Mouse (Mus musculus) urinary bladder, postnatal 14 days (tissue): ENCODE measurements around the gene Nrm.
"Not testable (repeated sequence)": the region's sequence is repeated elsewhere in the genome, so short reads cannot be mapped to it uniquely, and the experiment has no call there.

Source experiments
- DNase-seq: peaks from one replicate; pipeline ENCODE4 v3.0.0; 2021; ENCODE audit warnings: low spot score

Nrm gene

GRCm38 (mm10) chr17:35834696-35835422, 26.3 kb upstream of the Nrm start:
- DNase-seq: no peak

- no peak for DNase-seq
These were observed 25.5 kb upstream of the Nrm start for GRCm38 (mm10) chr17:35835424-35836140.

GRCm38 (mm10) chr17:35836178-35836965, 24.7 kb upstream of the Nrm start:
- DNase-seq: peak; percentile 87

- peak; percentile 88 for DNase-seq
These were observed 24.1 kb upstream of the Nrm start for GRCm38 (mm10) chr17:35836991-35837422.

GRCm38 (mm10) chr17:35837487-35837886, 23.6 kb upstream of the Nrm start:
- peak; percentile 48 for DNase-seq

- peak; percentile 97 for DNase-seq
These were observed 23.0 kb upstream of the Nrm start, which contains the start of gene Tubb5 for GRCm38 (mm10) chr17:35838122-35838544. TSS of gene Tubb5 (minus strand) at chr17:35838306.

- no peak for DNase-seq
These were observed 22.5 kb upstream of the Nrm start for GRCm38 (mm10) chr17:35838570-35838969.

- not testable (repeated sequence) for DNase-seq
These were observed 22.1 kb upstream of the Nrm start for GRCm38 (mm10) chr17:35839002-35839401.

GRCm38 (mm10) chr17:35840561-35840960, 20.6 kb upstream of the Nrm start:
- no peak for DNase-seq

GRCm38 (mm10) chr17:35841076-35841950, 19.8 kb upstream of the Nrm start, which contains the start of gene Mdc1:
TSS of gene Mdc1 (plus strand) at chr17:35841515.
- DNase-seq: peak; percentile 99

GRCm38 (mm10) chr17:35842006-35842405, 19.1 kb upstream of the Nrm start:
- no peak for DNase-seq

- DNase-seq: no peak
These were observed 17.6 kb upstream of the Nrm start for GRCm38 (mm10) chr17:35843514-35843913.

- no peak for DNase-seq
These were observed 13.0 kb upstream of the Nrm start for GRCm38 (mm10) chr17:35848112-35848511.

GRCm38 (mm10) chr17:35850974-35851373, 10.1 kb upstream of the Nrm start:
- DNase-seq: no peak

GRCm38 (mm10) chr17:35859371-35859770, 1.7 kb upstream of the Nrm start:
- DNase-seq: no peak

GRCm38 (mm10) chr17:35859835-35860234, 1.3 kb upstream of the Nrm start:
- no peak for DNase-seq

- DNase-seq: no peak
These were observed 304 bp upstream of the Nrm start for GRCm38 (mm10) chr17:35860831-35861197.

- no peak for DNase-seq
These were observed 3.8 kb downstream of the Nrm start for GRCm38 (mm10) chr17:35864832-35865353.

GRCm38 (mm10) chr17:35865481-35866280, 4.6 kb downstream of the Nrm start, which contains the start of gene Ppp1r18:
TSS of gene Ppp1r18 (plus strand) at chr17:35865593.
- DNase-seq: peak; percentile 76

- DNase-seq: peak; percentile 68
These were observed 5.2 kb downstream of the Nrm start for GRCm38 (mm10) chr17:35866281-35866831.
